Mouse (Mus musculus) cerebellum, adult 11-12 months (tissue): ENCODE results near the gene Sit1.
A peak's percentile ranks its signal among the peaks of the same experiment; 100 is the strongest.

Experiments
- DNase-seq: peaks from one replicate; pipeline ENCODE4 v3.0.0; 2022

The Sit1 gene

GRCm38 (mm10) chr4:43483535-43484091 lies at the start of gene Sit1:
Gene Sit1 (minus strand): TSS chr4:43483734.
- DNase-seq, result no peak

DNA sequence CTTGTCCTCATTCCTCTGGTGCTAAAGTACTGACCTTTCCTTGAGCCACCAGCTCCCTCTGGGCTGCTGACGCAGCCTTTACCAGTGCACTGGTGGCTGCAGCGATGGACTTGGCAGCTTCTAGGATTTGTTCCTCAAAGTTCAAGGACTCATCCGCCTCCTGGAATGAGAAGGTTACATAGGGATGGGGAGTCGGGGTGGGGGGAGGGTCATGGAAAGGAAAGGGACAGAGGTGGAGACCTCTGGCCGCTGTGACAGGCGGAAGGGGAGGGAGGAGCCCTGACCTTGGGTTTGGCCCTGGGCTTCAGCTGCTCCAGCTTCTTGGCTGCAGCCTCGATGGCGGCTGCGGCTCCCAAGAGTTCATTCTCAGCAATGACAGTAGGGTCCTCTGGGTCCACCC lies 49.7 kb upstream of the Sit1 start:
- DNase-seq, result no peak

GRCm38 (mm10) chr4:43530581-43530980 lies 47.0 kb upstream of the Sit1 start:
- peak; percentile 62 for DNase-seq

GRCm38 (mm10) chr4:43530081-43530501 lies 46.6 kb upstream of the Sit1 start:
- no peak for DNase-seq

DNA sequence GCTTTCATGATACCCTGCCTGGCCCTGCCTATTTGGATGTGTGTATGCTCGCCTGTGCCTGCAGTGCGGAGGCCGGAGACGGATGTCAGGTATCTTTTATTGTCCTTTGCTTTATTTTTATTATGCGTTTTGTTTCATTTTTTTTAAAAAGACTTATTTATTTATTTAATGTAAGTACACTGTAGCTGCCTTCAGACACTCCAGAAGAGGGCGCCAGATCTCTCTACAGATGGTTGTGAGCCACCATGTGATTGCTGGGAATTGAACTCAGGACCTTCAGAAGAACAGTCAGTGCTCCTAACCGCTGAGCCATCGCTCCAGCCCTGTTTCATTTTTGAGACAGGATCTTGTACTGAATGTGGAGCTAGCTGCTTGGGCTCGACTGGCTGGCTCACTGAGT lies 45.0 kb upstream of the Sit1 start:
- no peak for DNase-seq

DNA sequence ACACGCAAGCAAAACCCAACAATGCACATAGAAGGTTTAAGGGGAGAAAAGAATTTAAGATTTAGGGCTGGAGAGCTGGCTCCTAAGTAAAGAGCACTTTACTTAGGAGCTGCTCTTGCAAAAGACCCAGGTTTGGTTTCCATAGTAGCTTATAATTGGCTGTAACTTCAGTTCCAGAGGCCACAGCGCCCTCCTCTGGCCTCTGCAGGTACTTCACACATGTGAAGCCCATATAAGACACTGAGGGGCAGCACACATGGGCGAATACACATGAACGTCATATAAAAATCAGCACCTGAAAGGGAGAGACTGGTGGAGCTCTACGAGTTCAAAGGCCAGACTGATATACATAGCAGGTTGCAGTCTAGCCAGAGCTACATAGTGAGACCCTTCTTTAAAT lies 44.3 kb upstream of the Sit1 start:
- no peak for DNase-seq

DNA sequence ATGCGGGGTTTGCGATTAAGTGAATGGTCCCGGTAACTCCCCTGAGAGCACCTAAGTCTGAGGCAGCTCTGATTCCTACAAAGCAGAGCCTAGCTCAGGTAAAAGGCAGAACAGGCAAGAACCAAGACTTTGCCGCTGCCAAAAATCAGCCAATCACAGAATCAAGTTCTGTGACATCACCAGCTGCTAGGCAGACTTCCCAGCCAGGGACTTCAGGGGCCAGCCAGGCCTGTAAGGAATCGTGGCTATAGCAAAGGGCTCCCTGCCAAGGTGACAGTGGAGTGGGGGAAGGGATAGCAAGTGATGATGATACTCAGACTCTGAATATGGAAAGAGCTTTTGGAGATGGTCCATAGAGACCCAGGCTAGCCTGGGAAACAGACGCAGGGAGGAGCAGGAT lies 36.4 kb upstream of the Sit1 start:
- DNase-seq, result peak; percentile 83

DNA sequence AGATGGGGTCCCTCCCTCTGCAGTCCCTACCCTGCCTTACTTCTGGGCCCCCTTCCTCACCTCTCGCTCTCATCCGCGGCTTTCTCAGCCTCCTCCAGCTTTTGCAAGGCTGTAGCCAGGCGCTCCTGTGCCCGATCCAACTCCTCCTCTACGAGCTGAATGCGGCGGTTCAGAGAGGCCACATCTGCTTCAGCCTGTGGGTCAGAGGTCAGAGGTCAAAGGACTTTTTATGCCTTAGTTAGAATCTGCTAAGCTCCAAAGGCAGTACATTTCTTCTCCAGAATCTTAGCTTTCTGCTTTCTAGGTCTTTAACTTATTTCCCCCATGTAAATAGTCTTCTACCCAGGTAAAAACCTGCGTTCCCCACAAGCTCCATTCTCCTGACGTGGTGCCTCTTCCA lies 36.0 kb upstream of the Sit1 start:
- DNase-seq, result no peak

DNA sequence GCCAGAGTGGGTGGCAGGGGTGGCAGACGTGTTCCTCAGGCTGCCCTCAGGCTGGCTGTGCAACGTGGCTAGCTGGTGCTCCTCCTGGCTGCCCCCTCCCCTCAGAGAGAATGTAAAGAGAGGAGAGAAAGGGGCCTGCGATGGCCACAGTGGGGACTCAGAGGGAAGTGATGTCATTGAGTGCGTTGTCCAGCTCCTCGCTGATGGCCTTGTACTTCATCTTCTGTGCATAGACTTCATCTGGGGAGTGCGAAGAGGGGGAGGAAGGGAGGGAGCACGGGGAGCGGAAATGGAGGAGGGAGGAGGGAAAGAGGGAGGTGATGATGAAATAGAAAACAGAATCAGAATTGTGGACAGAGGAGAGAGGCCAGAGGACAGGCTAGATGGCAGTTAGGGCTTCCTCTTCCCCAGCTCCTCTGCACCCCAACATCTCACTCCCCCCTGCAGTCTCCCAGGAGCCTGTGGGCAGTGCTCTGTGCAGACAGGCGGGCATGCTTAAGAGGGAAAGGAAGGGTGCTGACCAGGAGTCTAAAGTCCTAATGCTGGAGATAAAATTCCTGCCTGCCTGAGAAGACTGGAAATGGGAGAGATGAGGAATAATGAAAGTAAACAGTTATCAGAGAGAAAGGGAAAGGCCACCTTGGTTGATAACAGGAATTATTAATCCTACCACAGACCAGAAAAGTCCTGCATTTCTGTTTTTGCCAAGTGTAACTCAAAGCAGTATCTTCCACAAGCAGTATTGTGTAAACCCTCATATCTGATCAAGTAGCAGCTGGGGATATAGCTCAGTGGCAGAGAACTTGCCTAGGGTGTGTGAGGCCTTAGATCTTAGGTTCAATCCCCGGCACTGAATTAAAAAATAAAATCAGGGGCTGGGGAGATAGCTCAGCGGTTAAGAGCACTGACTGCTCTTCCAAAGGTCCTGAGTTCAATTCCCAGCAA lies 32.5 kb upstream of the Sit1 start:
- no peak for DNase-seq

- no peak for DNase-seq
These were observed 30.3 kb upstream of the Sit1 start for GRCm38 (mm10) chr4:43513791-43514190.

GRCm38 (mm10) chr4:43513300-43513699 lies 29.8 kb upstream of the Sit1 start:
- DNase-seq, result no peak

DNA sequence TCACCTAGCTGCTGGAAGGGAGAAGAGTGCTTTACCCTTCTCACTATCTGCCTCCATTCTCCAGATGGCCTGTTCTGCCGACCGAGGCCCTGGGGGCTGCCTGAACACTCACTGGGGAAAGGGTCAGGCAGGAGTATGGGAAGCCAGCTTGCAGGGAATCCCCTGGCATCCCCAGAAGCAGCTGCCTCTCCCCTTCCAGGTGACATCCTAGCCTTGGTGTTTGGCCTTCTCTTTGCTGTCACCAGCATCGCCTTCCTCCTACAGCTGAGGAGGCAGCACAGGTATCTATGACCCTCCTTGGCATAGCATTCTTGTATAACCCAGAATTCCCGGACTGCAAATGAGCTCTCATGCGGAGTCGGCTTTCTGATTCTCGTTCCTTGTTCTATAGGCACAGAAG lies 29.1 kb upstream of the Sit1 start:
- no peak for DNase-seq

DNA sequence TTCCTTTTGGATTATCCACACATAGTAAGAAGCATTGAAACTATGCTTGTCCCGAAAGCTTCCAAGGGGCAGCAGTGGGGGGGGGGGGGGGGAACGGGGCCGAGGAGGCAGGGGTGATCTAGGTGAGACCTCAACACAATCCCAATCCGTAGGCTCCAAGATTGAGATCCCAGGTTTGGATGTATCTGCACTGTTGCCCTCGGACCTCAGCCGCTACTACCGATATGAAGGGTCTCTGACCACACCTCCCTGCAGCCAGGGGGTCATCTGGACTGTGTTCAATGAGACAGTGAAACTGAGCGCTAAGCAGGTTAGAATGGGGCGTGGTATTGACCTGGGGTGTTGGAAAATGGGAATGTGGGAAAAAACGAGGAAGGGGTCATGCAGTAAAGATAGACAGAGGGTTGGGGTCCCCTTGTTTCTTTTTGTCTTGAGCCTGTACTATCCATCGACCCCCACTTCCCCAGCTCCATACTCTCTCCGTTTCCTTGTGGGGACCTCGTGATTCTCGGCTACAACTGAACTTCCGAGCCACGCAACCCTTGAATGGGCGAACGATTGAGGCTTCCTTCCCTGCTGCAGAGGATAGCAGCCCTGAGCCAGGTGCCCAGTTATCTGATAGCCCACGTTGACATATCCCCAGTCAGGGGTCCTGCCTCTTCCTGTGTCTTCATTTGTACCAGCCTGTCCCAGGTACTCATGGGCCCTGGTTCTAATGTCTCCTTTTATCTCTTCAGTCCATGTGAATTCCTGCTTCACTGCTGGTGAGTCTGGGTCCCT lies 28.3 kb upstream of the Sit1 start:
- no peak for DNase-seq

DNA sequence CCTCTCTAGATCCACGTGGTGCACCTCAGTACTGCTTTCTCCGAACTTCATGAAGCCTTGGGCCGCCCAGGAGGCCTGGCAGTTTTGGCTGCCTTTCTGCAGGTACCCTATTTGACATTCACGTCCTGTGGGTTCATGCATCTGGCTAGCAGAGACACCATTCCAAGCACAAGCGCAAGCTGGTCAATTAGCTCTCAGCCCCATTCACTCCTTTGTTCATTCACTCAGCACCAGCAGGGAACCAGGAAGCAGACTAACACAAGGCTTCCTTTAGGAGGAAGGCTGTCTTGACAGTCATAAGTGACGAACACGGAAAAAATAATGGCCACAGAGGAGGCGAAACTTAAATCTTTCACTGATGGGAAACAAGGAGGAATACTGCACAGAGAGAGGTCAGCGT lies 25.6 kb upstream of the Sit1 start:
- no peak for DNase-seq

GRCm38 (mm10) chr4:43508666-43508997 lies 25.1 kb upstream of the Sit1 start:
- DNase-seq, result peak; percentile 54

GRCm38 (mm10) chr4:43507938-43508665 lies 24.6 kb upstream of the Sit1 start:
- peak; percentile 42 for DNase-seq

DNA sequence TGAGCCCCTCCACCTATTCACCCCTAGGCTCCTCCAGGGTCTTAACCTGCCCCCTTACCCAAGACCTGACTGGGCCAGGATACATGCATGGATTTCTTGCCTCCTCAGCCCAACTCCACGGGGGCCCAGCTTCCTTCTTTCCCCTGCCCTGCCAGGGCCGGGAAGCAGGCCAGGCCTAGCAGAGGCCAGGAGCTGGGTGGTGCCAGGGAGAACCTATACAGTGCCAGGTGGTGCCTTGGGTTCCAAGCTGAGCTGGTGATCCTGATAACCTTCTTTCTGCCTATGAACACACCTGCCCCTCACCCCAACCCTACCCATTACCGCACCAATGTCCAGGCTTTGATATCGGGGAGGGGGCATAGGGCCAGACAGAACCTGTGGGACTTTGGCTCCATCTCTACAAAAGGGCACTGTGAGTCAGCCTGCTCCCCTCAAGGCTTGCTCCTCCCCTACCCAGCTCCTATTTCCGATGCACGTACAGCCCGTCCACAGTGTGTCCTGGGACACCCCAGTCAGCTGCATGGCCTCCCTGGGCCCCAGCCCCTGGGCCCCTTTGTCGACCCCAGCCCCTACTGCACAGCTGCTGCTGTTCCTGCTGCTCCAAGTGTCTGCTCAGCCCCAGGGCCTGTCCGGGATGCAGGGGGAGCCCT lies 23.1 kb upstream of the Sit1 start, which contains the start of gene Car9:
Gene Car9, plus strand, starts transcription at position 431 of the 650 bp plus-strand sequence.
- DNase-seq, result peak; percentile 93

GRCm38 (mm10) chr4:43506074-43506473 lies 22.5 kb upstream of the Sit1 start:
- DNase-seq, result no peak

DNA sequence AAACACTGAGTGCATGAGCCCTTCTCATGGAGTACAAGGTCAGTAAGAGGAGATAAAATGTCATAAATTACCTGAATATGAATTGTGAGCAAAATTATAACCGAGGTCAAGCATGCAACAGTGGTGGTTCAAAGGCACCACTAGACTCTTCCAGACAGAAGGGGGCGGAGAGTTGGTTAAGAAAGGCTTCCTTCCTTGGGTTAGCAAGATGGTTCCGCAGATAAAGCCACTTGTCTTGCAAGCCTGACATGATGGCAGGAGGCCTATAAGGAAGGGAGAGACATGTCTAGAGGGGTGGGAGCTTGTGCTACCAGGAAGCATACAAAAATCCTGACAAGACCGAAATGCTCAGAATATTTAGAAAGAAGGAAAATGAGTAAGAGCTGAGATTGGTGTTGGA lies 20.7 kb upstream of the Sit1 start:
- no peak for DNase-seq

DNA sequence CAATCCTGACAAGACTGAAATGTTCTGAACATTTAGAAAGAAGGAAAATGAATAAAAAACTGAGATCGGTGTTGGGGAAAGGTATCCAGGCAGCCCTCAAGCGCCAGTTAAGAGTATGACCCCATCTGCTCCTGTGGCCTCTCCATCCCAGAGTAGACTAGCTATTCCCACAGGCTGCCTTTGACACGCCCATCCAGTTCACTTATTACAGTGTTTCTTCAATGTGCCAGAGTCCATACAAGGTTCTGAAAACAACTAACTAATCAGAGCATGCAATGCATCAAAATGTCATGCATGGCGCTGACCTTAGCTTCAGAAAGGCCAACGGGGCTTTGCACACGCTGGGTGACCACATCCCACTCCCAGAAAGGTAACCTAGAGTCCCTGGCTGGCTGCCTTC lies 20.0 kb upstream of the Sit1 start:
- no peak for DNase-seq

DNA sequence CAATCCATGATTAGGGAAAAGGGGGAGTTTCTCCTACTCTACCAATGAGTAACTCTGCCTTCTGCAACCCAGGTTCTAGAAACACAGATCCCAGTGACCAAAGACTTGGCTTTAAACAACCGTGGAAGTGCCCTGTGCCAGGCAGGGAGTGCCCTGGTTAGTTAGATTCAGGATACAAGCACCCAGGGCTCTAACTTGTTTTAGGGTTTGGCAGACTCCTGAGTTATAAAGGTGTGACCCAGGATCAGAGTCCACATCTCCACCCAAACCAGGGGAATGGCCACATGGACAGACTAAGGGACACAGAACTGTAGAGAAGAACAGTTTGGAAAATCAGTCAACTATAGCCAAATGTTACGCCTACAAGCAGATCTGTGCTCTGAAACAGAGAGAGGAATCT lies 19.5 kb upstream of the Sit1 start:
- no peak for DNase-seq
